Mouse (Mus musculus): ENCODE results near the gene Ddx56. TPM values are rescaled to one million over a fixed set of nuclear protein-coding genes. Genes with fewer than 3 reads are reported as not detected.

The Ddx56 gene
- polyA plus RNA-seq, 1 experiment from 2014 or later = 36.3 TPM

GRCm38 (mm10) chr11:6222187-6222586 lies 45.4 kb downstream of the Ddx56 start:
- ATAC-seq = no peak
- no peak overlapping the region for H3K4me3 ChIP-seq (ENCODE audit: low read depth, low read length)
- WGBS = 93% methylated on average over 10 of the region's 10 CpGs
- H3K36me3 ChIP-seq (ENCODE audit: control insufficient read depth, insufficient read depth) = peaks cover 28% of the 10 kb centered on the region
- H3K9ac ChIP-seq (ENCODE audit: low read depth, low read length) = no peak overlapping the region
- no peak overlapping the region for H3K4me2 ChIP-seq (replicated peaks; ENCODE audit: low read depth)
- H3K27me3 ChIP-seq (replicated peaks; ENCODE audit: control insufficient read depth, insufficient read depth, low read length) = no peaks in the 10 kb centered on the region
- no peaks in the 10 kb centered on the region for H3K4me1 ChIP-seq (replicated peaks; ENCODE audit: control insufficient read depth, insufficient read depth, low read length)
- H3K9me3 ChIP-seq (ENCODE audit: control insufficient read depth) = no peaks in the 10 kb centered on the region
- H3K27ac ChIP-seq (ENCODE audit: low read depth, low read length) = no peak overlapping the region
- peak; percentile 52 for TF ChIP-seq CTCF (IDR thresholded peaks at IDR 0.05; ENCODE audit: low read depth)

GRCm38 (mm10) chr11:6219967-6220366 lies 47.6 kb downstream of the Ddx56 start:
- H3K4me1 ChIP-seq (replicated peaks; ENCODE audit: control insufficient read depth, insufficient read depth, low read length) = no peaks in the 10 kb centered on the region
- no peaks in the 10 kb centered on the region for H3K9me3 ChIP-seq (ENCODE audit: control insufficient read depth)
- TF ChIP-seq CTCF (IDR thresholded peaks at IDR 0.05; ENCODE audit: low read depth) = no peak
- no peaks in the 10 kb centered on the region for H3K27me3 ChIP-seq (replicated peaks; ENCODE audit: control insufficient read depth, insufficient read depth, low read length)
- no peak overlapping the region for H3K9ac ChIP-seq (ENCODE audit: low read depth, low read length)
- no peak overlapping the region for H3K27ac ChIP-seq (ENCODE audit: low read depth, low read length)
- peaks cover 28% of the 10 kb centered on the region for H3K36me3 ChIP-seq (ENCODE audit: control insufficient read depth, insufficient read depth)
- no peak overlapping the region for H3K4me2 ChIP-seq (replicated peaks; ENCODE audit: low read depth)
- H3K4me3 ChIP-seq (ENCODE audit: low read depth, low read length) = no peak overlapping the region
- ATAC-seq = no peak
- 97% methylated on average over 6 of the region's 6 CpGs for WGBS

- peak; percentile 79 for ATAC-seq
Observed at GRCm38 (mm10) chr11:6218189-6218896, 49.2 kb downstream of the Ddx56 start.

DNA sequence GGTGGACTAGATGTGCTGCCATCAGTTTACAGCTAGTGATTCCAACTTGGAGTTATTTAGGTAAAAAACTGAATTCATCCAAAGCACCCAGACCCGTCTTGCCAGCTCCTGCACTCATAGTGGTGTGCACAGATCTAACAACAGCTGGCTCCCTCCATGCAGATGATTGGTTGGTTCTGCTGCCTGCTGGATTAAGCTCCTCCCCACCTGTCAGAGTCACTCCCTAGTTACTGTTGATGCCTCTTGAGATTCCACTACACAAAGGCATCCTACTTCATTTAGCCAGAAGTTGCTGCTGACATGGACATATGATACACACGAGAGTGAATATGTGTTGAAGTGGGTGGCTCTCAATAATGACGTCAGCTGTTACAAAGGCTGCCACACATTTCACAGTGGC lies 50.7 kb downstream of the Ddx56 start:
- Histone ChIP-seq H3K9me3 (ENCODE audit: control insufficient read depth) (no peaks in the 10 kb centered on the region), H3K4me1 (replicated peaks; ENCODE audit: control insufficient read depth, insufficient read depth, low read length) (no peaks in the 10 kb centered on the region), H3K27me3 (replicated peaks; ENCODE audit: control insufficient read depth, insufficient read depth, low read length) (no peaks in the 10 kb centered on the region), H3K36me3 (ENCODE audit: control insufficient read depth, insufficient read depth) (peaks cover 34% of the 10 kb centered on the region), H3K9ac (ENCODE audit: low read depth, low read length) (no peak overlapping the region), H3K4me3 (ENCODE audit: low read depth, low read length) (no peak overlapping the region), H3K27ac (ENCODE audit: low read depth, low read length) (no peak overlapping the region), H3K4me2 (replicated peaks; ENCODE audit: low read depth) (no peak overlapping the region)
- TF ChIP-seq CTCF (IDR thresholded peaks at IDR 0.05; ENCODE audit: low read depth) = no peak
- 47% methylated on average over 3 of the region's 3 CpGs for WGBS
- ATAC-seq = no peak

More at GRCm38 (mm10) chr11:6218189-6218896, 49.2 kb downstream of the Ddx56 start:
- WGBS = 53% methylated on average over 11 of the region's 11 CpGs
- H3K9ac ChIP-seq (ENCODE audit: low read depth, low read length) = no peak overlapping the region
- no peak for TF ChIP-seq CTCF (IDR thresholded peaks at IDR 0.05; ENCODE audit: low read depth)
- H3K9me3 ChIP-seq (ENCODE audit: control insufficient read depth) = no peaks in the 10 kb centered on the region
- no peaks in the 10 kb centered on the region for H3K27me3 ChIP-seq (replicated peaks; ENCODE audit: control insufficient read depth, insufficient read depth, low read length)
- 0 out of 2 replicates have a peak overlapping the region, but pooled peaks have one; percentile 17 for H3K4me2 ChIP-seq (replicated peaks; ENCODE audit: low read depth)
- H3K27ac ChIP-seq (ENCODE audit: low read depth, low read length) = peak overlapping the region; percentile 66
- no peak overlapping the region for H3K4me3 ChIP-seq (ENCODE audit: low read depth, low read length)
- H3K4me1 ChIP-seq (replicated peaks; ENCODE audit: control insufficient read depth, insufficient read depth, low read length) = no peaks in the 10 kb centered on the region
- H3K36me3 ChIP-seq (ENCODE audit: control insufficient read depth, insufficient read depth) = peaks cover 28% of the 10 kb centered on the region

Other genes starting within 250 kb of the Ddx56 start
- gene Camk2b, start 201.4 kb downstream of the Ddx56 start, polyA plus RNA-seq (2015; fragmentation: Nextera tagmentation; extraction: Ambion mirVana) = 11.9 and 12.1 TPM in 2 replicates
- gene A730071L15Rik, start 67.7 kb downstream of the Ddx56 start, polyA plus RNA-seq (2015; fragmentation: Nextera tagmentation; extraction: Ambion mirVana) = 0.41 and 0.74 TPM in 2 replicates
- gene Nudcd3, start 67.4 kb downstream of the Ddx56 start, polyA plus RNA-seq (2015; fragmentation: Nextera tagmentation; extraction: Ambion mirVana) = 17.2 and 20.0 TPM in 2 replicates
- 70.7 and 75.4 TPM in 2 replicates for gene Npc1l1, start 37.6 kb downstream of the Ddx56 start, polyA plus RNA-seq (2015; fragmentation: Nextera tagmentation; extraction: Ambion mirVana)
- gene Tmed4, start 7.1 kb upstream of the Ddx56 start, polyA plus RNA-seq (2015; fragmentation: Nextera tagmentation; extraction: Ambion mirVana) = 198 and 203 TPM in 2 replicates
- gene Ogdh, start 23.9 kb upstream of the Ddx56 start, polyA plus RNA-seq (2015; fragmentation: Nextera tagmentation; extraction: Ambion mirVana) = 141 and 148 TPM in 2 replicates
- gene Zmiz2, start 121.3 kb upstream of the Ddx56 start, polyA plus RNA-seq (2015; fragmentation: Nextera tagmentation; extraction: Ambion mirVana) = 7.8 and 8.0 TPM in 2 replicates
- gene Ppia, start 147.7 kb upstream of the Ddx56 start, polyA plus RNA-seq (2015; fragmentation: Nextera tagmentation; extraction: Ambion mirVana) = 3,711 and 4,178 TPM in 2 replicates
- gene H2afv, start 176.7 kb upstream of the Ddx56 start, polyA plus RNA-seq (2015; fragmentation: Nextera tagmentation; extraction: Ambion mirVana) = 343 and 346 TPM in 2 replicates
- gene Purb, start 208.1 kb upstream of the Ddx56 start, polyA plus RNA-seq (2015; fragmentation: Nextera tagmentation; extraction: Ambion mirVana) = 21.6 and 25.1 TPM in 2 replicates

Measured in intestine, postnatal 0 days (tissue).